Mouse (Mus musculus) forebrain, embryonic 10.5 days (tissue): ENCODE measurements at regions not wholly inside any gene's neighbourhood (a gene's known extent, or its start where the extent isn't known, plus 50 kb on each side); places are given as distances from the start of the nearest gene placed in this dataset.

Experiments used
- DNase-seq: peaks from one replicate; pipeline ENCODE4 v3.0.0-alpha.2; 2017; ENCODE audit warnings: low spot score; ENCODE audit errors: extremely low spot score
- H3K27ac ChIP-seq: fragments of 300-500 bp; sonication (generic); 2 replicates; pipeline ENCODE4 v1.5.1; 2016; ENCODE audit warnings: mild to moderate bottlenecking
- H3K27me3 ChIP-seq: fragments of 300-500 bp; sonication (generic); 2 replicates; pipeline ENCODE4 v1.6.1; 2016; ENCODE audit warnings: mild to moderate bottlenecking; ENCODE audit not compliant: poor library complexity, severe bottlenecking
- H3K36me3 ChIP-seq: fragments of 300-500 bp; sonication (generic); replicated peaks from 2 replicates; pipeline ENCODE4 v1.6.1; 2016; ENCODE audit warnings: mild to moderate bottlenecking, moderate library complexity
- H3K4me1 ChIP-seq: fragments of 300-500 bp; sonication (generic); 2 replicates; pipeline ENCODE4 v1.6.1; 2016
- H3K4me3 ChIP-seq: fragments of 300-500 bp; sonication (generic); 2 replicates; pipeline ENCODE4 v1.5.1; 2016; ENCODE audit warnings: mild to moderate bottlenecking, moderate library complexity
- H3K9me3 ChIP-seq: fragments of 300-500 bp; sonication (generic); 2 replicates; pipeline ENCODE4 v1.6.1; 2016; ENCODE audit warnings: mild to moderate bottlenecking, moderate library complexity
- WGBS: fragments of 180-500 bp; shearing (Covaris S2); methylation state at CpG from one replicate; pipeline ENCODE4 v1.1.7; 2016; 5-methylcytosine and 5-hydroxymethylcytosine counted together

GRCm38 (mm10) chr6:140339731-140340130 is 84.1 kb upstream of the Plekha5 start:
- peaks cover 61% of the 10 kb centered on the region for H3K4me1 ChIP-seq
- no peak overlapping the region; the same call in 1 of the 2 replicates for H3K27ac ChIP-seq
- no peaks in the 10 kb centered on the region for H3K36me3 ChIP-seq
- H3K27me3 ChIP-seq: no peaks in the 10 kb centered on the region
- WGBS: 76% methylated on average over 13 of the region's 13 CpGs
- H3K4me3 ChIP-seq: no peak overlapping the region
- no peaks in the 10 kb centered on the region for H3K9me3 ChIP-seq
- no peak for DNase-seq

- H3K9me3 ChIP-seq: no peaks in the 10 kb centered on the region
- 25% methylated on average over 19 of the region's 19 CpGs for WGBS
- no peaks in the 10 kb centered on the region for H3K27me3 ChIP-seq
- H3K27ac ChIP-seq: peak overlapping the region; percentile 91
- no peaks in the 10 kb centered on the region for H3K36me3 ChIP-seq
- peaks cover 60% of the 10 kb centered on the region for H3K4me1 ChIP-seq
- DNase-seq: peak; percentile 24
- peak overlapping the region; percentile 36 for H3K4me3 ChIP-seq
Observed at GRCm38 (mm10) chr6:140337897-140338749, 85.7 kb upstream of the Plekha5 start.

- Histone ChIP-seq H3K36me3 (no peaks in the 10 kb centered on the region), H3K9me3 (no peaks in the 10 kb centered on the region), H3K4me3 (peak overlapping the region; percentile 36), H3K27me3 (no peaks in the 10 kb centered on the region), H3K4me1 (peaks cover 54% of the 10 kb centered on the region), H3K27ac (peak overlapping the region; percentile 91)
- peak; percentile 62 for DNase-seq
- WGBS: 0% methylated on average over 3 of the region's 3 CpGs
Observed at GRCm38 (mm10) chr6:140337083-140337491, 86.8 kb upstream of the Plekha5 start.

GRCm38 (mm10) chr6:140336414-140336941 is 87.4 kb upstream of the Plekha5 start:
- H3K4me1 ChIP-seq: peaks cover 53% of the 10 kb centered on the region
- peak overlapping the region; percentile 36 for H3K4me3 ChIP-seq
- no peaks in the 10 kb centered on the region for H3K36me3 ChIP-seq
- no peaks in the 10 kb centered on the region for H3K9me3 ChIP-seq
- WGBS: under 1% methylated on average over 13 of the region's 13 CpGs
- no peaks in the 10 kb centered on the region for H3K27me3 ChIP-seq
- H3K27ac ChIP-seq: peak overlapping the region; percentile 91
- peak; percentile 68 for DNase-seq

GRCm38 (mm10) chr6:140333397-140333796 is 90.5 kb upstream of the Plekha5 start:
- WGBS: 75% methylated on average over 3 of the region's 3 CpGs
- Histone ChIP-seq H3K27ac (peak overlapping the region; percentile 26; the same call in 1 of the 2 replicates), H3K27me3 (no peaks in the 10 kb centered on the region), H3K4me1 (peaks cover 38% of the 10 kb centered on the region), H3K9me3 (no peaks in the 10 kb centered on the region), H3K36me3 (no peaks in the 10 kb centered on the region), H3K4me3 (no peak overlapping the region)
- DNase-seq: no peak

- DNase-seq: no peak
- H3K9me3 ChIP-seq: no peaks in the 10 kb centered on the region
- H3K27me3 ChIP-seq: no peaks in the 10 kb centered on the region
- no peak overlapping the region for H3K4me3 ChIP-seq
- no peak overlapping the region for H3K27ac ChIP-seq
- no peaks in the 10 kb centered on the region for H3K36me3 ChIP-seq
- WGBS: 95% methylated on average over 11 of the region's 11 CpGs
- H3K4me1 ChIP-seq: 0 out of 2 replicates have a peak, but pooled peaks cover 5% of the 10 kb centered on the region
Observed at GRCm38 (mm10) chr6:140308641-140309040, 115.2 kb upstream of the Plekha5 start.

- Histone ChIP-seq H3K9me3 (no peaks in the 10 kb centered on the region), H3K36me3 (no peaks in the 10 kb centered on the region), H3K4me1 (0 out of 2 replicates have a peak, but pooled peaks cover 5% of the 10 kb centered on the region), H3K27me3 (no peaks in the 10 kb centered on the region), H3K4me3 (no peak overlapping the region), H3K27ac (no peak overlapping the region)
- no peak for DNase-seq
- 90% methylated on average over 6 of the region's 6 CpGs for WGBS
Observed at GRCm38 (mm10) chr6:140306811-140307558, 116.9 kb upstream of the Plekha5 start.

GRCm38 (mm10) chr6:140304105-140304504 is 119.7 kb upstream of the Plekha5 start:
- no peak for DNase-seq
- Histone ChIP-seq H3K4me1 (0 out of 2 replicates have a peak, but pooled peaks cover 10% of the 10 kb centered on the region), H3K4me3 (no peak overlapping the region), H3K27me3 (no peaks in the 10 kb centered on the region), H3K27ac (no peak overlapping the region), H3K9me3 (no peaks in the 10 kb centered on the region), H3K36me3 (no peaks in the 10 kb centered on the region)
- WGBS: 83% methylated on average over 5 of the region's 5 CpGs

- Histone ChIP-seq H3K36me3 (no peaks in the 10 kb centered on the region), H3K4me3 (no peak overlapping the region), H3K9me3 (no peaks in the 10 kb centered on the region), H3K27me3 (no peaks in the 10 kb centered on the region), H3K27ac (no peak overlapping the region), H3K4me1 (peaks cover 19% of the 10 kb centered on the region)
- no peak for DNase-seq
- WGBS: 77% methylated on average over 7 of the region's 7 CpGs
Observed at GRCm38 (mm10) chr6:140300470-140301145, 123.2 kb upstream of the Plekha5 start.

GRCm38 (mm10) chr6:140299653-140300052 is 124.2 kb upstream of the Plekha5 start:
- H3K27ac ChIP-seq: no peak overlapping the region
- no peak for DNase-seq
- no peak overlapping the region for H3K4me3 ChIP-seq
- no peaks in the 10 kb centered on the region for H3K9me3 ChIP-seq
- 80% methylated on average over 7 of the region's 7 CpGs for WGBS
- H3K4me1 ChIP-seq: peaks cover 17% of the 10 kb centered on the region
- no peaks in the 10 kb centered on the region for H3K27me3 ChIP-seq
- H3K36me3 ChIP-seq: no peaks in the 10 kb centered on the region

GRCm38 (mm10) chr6:140297969-140298554 is 125.8 kb upstream of the Plekha5 start:
- Histone ChIP-seq H3K4me3 (no peak overlapping the region), H3K27ac (no peak overlapping the region), H3K4me1 (peaks cover 14% of the 10 kb centered on the region), H3K27me3 (no peaks in the 10 kb centered on the region), H3K36me3 (no peaks in the 10 kb centered on the region), H3K9me3 (no peaks in the 10 kb centered on the region)
- DNase-seq: no peak
- 79% methylated on average over 14 of the region's 14 CpGs for WGBS

- Histone ChIP-seq H3K27me3 (no peaks in the 10 kb centered on the region), H3K4me1 (peaks cover 14% of the 10 kb centered on the region), H3K36me3 (no peaks in the 10 kb centered on the region), H3K27ac (no peak overlapping the region), H3K9me3 (no peaks in the 10 kb centered on the region), H3K4me3 (no peak overlapping the region)
- DNase-seq: no peak
- WGBS: 82% methylated on average over 6 of the region's 6 CpGs
Observed at GRCm38 (mm10) chr6:140297561-140297960, 126.3 kb upstream of the Plekha5 start.
